Mouse (Mus musculus) liver, adult 2 months (tissue): ENCODE results near the gene Dennd4a. TPM values are rescaled to one million over a fixed set of nuclear protein-coding genes. Genes with fewer than 3 reads are reported as not detected.
"Not testable (repeated sequence)": the region's sequence is repeated elsewhere in the genome, so short reads cannot be mapped to it uniquely, and the experiment has no call there.

Experiments
- DNase-seq: peaks from one replicate; pipeline ENCODE4 v3.0.0-alpha.2; 2011; ENCODE audit warnings: low read depth, low spot score; ENCODE audit errors: extremely low read depth
- H3K27ac ChIP-seq: fragments of 200-500 bp; replicated peaks from 2 replicates; pipeline ENCODE4 v1.5.1; 2012; ENCODE audit warnings: low read depth, mild to moderate bottlenecking, control low read depth, inconsistent platforms, low read length; ENCODE audit not compliant: insufficient read depth
- H3K27me3 ChIP-seq: fragments of 200-500 bp; 2 replicates; pipeline ENCODE4 v1.6.1; 2012; ENCODE audit warnings: mild to moderate bottlenecking, moderate library complexity, low read length, inconsistent platforms; ENCODE audit not compliant: control insufficient read depth, insufficient read depth
- H3K36me3 ChIP-seq: fragments of 200-500 bp; 2 replicates; pipeline ENCODE4 v1.6.1; 2012; ENCODE audit warnings: low read length, inconsistent platforms; ENCODE audit not compliant: control insufficient read depth, insufficient read depth
- H3K4me1 ChIP-seq: fragments of 200-500 bp; 2 replicates; pipeline ENCODE4 v1.6.1; 2011; ENCODE audit warnings: low read length; ENCODE audit not compliant: control insufficient read depth, insufficient read depth
- H3K4me3 ChIP-seq: fragments of 200-500 bp; 2 replicates; pipeline ENCODE4 v1.5.1; 2011; ENCODE audit warnings: low read depth, mild to moderate bottlenecking, control low read depth, low read length, moderate library complexity; ENCODE audit not compliant: insufficient read depth
- H3K79me2 ChIP-seq: fragments of 200-500 bp; 2 replicates; pipeline ENCODE4 v1.6.1; 2012; ENCODE audit warnings: inconsistent platforms, mild to moderate bottlenecking, low read length, moderate library complexity; ENCODE audit not compliant: control insufficient read depth, insufficient read depth
- H3K9ac ChIP-seq: fragments of 200-500 bp; 2 replicates; pipeline ENCODE4 v1.6.1; 2012; ENCODE audit warnings: low read depth, mild to moderate bottlenecking, control low read depth, inconsistent platforms, low read length
- CTCF ChIP-seq: fragments of 200-500 bp; IDR thresholded peaks from 2 replicates; pipeline ENCODE4 v1.5.1; 2011; ENCODE audit warnings: low read depth, low read length, control low read depth
- POLR2A ChIP-seq: fragments of 200-500 bp; IDR thresholded peaks from 2 replicates; pipeline ENCODE4 v1.6.1; 2011; ENCODE audit warnings: low read length, control low read depth; ENCODE audit not compliant: insufficient read depth; ENCODE audit errors: extremely low read depth
- WGBS: fragments of 180-500 bp; shearing (Covaris S2); methylation state at CpG from one replicate; pipeline ENCODE4 v1.1.7; 2018; 5-methylcytosine and 5-hydroxymethylcytosine counted together
- polyA plus RNA-seq: library from polyadenylated mRNA; depleted of rRNA; stranded (reverse); fragments of >200 nt; gene quantifications from 2 replicates; pipeline ENCODE4 v1.2.3, GENCODE M21; 2012
- total RNA-seq: library from RNA; depleted of rRNA; stranded (reverse); fragments of >200 nt; gene quantifications from 2 replicates; pipeline ENCODE4 v1.2.3, GENCODE M21; 2014

The Dennd4a gene
- total and polyA plus RNA-seq, 2 experiments: 8.0 to 17.1 TPM

- peak; percentile 35 for TF ChIP-seq CTCF
- TF ChIP-seq POLR2A: no peak
- Histone ChIP-seq H3K36me3 (no peaks in the 10 kb centered on the region), H3K9ac (peak overlapping the region; percentile 93), H3K27me3 (no peaks in the 10 kb centered on the region), H3K4me3 (peak overlapping the region; percentile 91), H3K79me2 (peaks cover 8% of the 10 kb centered on the region), H3K4me1 (peaks cover 16% of the 10 kb centered on the region), H3K27ac (peak overlapping the region; percentile 74)
- under 1% methylated on average over 52 of the region's 59 CpGs for WGBS
- peak; percentile 47 for DNase-seq
Observed at GRCm38 (mm10) chr9:64811538-64812474, 666 bp downstream of the Dennd4a start.

GRCm38 (mm10) chr9:64812475-64812860, 1.3 kb downstream of the Dennd4a start:
- Histone ChIP-seq H3K36me3 (no peaks in the 10 kb centered on the region), H3K4me3 (peak overlapping the region; percentile 91; the same call in 1 of the 2 replicates), H3K79me2 (peaks cover 11% of the 10 kb centered on the region), H3K4me1 (peaks cover 17% of the 10 kb centered on the region), H3K27ac (peak overlapping the region; percentile 74), H3K9ac (peak overlapping the region; percentile 93), H3K27me3 (no peaks in the 10 kb centered on the region)
- WGBS: 35% methylated on average over 1 of the region's 1 CpGs
- no peak for TF ChIP-seq POLR2A
- TF ChIP-seq CTCF: no peak
- DNase-seq: no peak

GRCm38 (mm10) chr9:64814273-64814672, 3.1 kb downstream of the Dennd4a start:
- no peak overlapping the region for H3K4me3 ChIP-seq
- WGBS: 26% methylated on average over 6 of the region's 6 CpGs
- peaks cover 19% of the 10 kb centered on the region for H3K4me1 ChIP-seq
- peak; percentile 99 for DNase-seq
- H3K79me2 ChIP-seq: peaks cover 13% of the 10 kb centered on the region
- no peaks in the 10 kb centered on the region for H3K36me3 ChIP-seq
- no peaks in the 10 kb centered on the region for H3K27me3 ChIP-seq
- H3K27ac ChIP-seq: peak overlapping the region; percentile 98
- no peak overlapping the region for H3K9ac ChIP-seq
- TF ChIP-seq POLR2A: no peak
- TF ChIP-seq CTCF: peak; percentile 31; the same call in 1 of the 2 replicates

- H3K27me3 ChIP-seq, H3K36me3 ChIP-seq, H3K9ac ChIP-seq, H3K27ac ChIP-seq, DNase-seq, H3K4me3 ChIP-seq: not testable (repeated sequence)
- 92% methylated on average over 4 of the region's 4 CpGs for WGBS
- peaks cover 11% of the 10 kb centered on the region for H3K4me1 ChIP-seq
- H3K79me2 ChIP-seq: peaks cover 23% of the 10 kb centered on the region
Observed at GRCm38 (mm10) chr9:64819686-64820085, 8.5 kb downstream of the Dennd4a start.

- H3K27ac ChIP-seq: no peak overlapping the region
- no peak overlapping the region for H3K4me3 ChIP-seq
- WGBS: 76% methylated on average over 3 of the region's 3 CpGs
- peaks cover 9% of the 10 kb centered on the region for H3K4me1 ChIP-seq
- H3K27me3 ChIP-seq: no peaks in the 10 kb centered on the region
- no peaks in the 10 kb centered on the region for H3K36me3 ChIP-seq
- H3K79me2 ChIP-seq: peaks cover 26% of the 10 kb centered on the region
- H3K9ac ChIP-seq: no peak overlapping the region
- DNase-seq: no peak
- TF ChIP-seq CTCF: no peak
- TF ChIP-seq POLR2A: no peak
Observed at GRCm38 (mm10) chr9:64820086-64820795, 9.1 kb downstream of the Dennd4a start.

- H3K36me3 ChIP-seq: no peaks in the 10 kb centered on the region
- peaks cover 7% of the 10 kb centered on the region for H3K4me1 ChIP-seq
- DNase-seq: no peak
- H3K79me2 ChIP-seq: peaks cover 23% of the 10 kb centered on the region
- no peak overlapping the region for H3K9ac ChIP-seq
- H3K4me3 ChIP-seq: no peak overlapping the region
- TF ChIP-seq POLR2A (no peak), CTCF (no peak)
- no peak overlapping the region for H3K27ac ChIP-seq
- H3K27me3 ChIP-seq: no peaks in the 10 kb centered on the region
- WGBS: 97% methylated on average over 7 of the region's 7 CpGs
Observed at GRCm38 (mm10) chr9:64822235-64822634, 11.1 kb downstream of the Dennd4a start.
